Mouse (Mus musculus) stomach, postnatal 0 days (tissue): ENCODE measurements around the gene Tex2. TPM values are rescaled to one million over a fixed set of nuclear protein-coding genes. Genes with fewer than 3 reads are reported as not detected.

ENCODE experiments used
- ATAC-seq: fragments of 200-750 bp; cut with Nextera tagmentation; 2 replicates; pipeline ENCODE4 v1.8.0; 2017; ENCODE audit not compliant: low FRiP score, low TSS enrichment
- DNase-seq: peaks from one replicate; pipeline ENCODE4 v3.0.0-alpha.2; 2016; ENCODE audit warnings: low spot score
- H3K27ac ChIP-seq: fragments of 300-500 bp; sonication (generic); replicated peaks from 2 replicates; pipeline ENCODE4 v1.5.1; 2014; ENCODE audit warnings: mild to moderate bottlenecking, control low read depth
- H3K27me3 ChIP-seq: fragments of 300-500 bp; sonication (generic); 2 replicates; pipeline ENCODE4 v1.6.1; 2014; ENCODE audit warnings: low read length; ENCODE audit not compliant: control insufficient read depth, insufficient read depth
- H3K36me3 ChIP-seq: fragments of 300-500 bp; sonication (generic); 2 replicates; pipeline ENCODE4 v1.6.1; 2014; ENCODE audit warnings: low read length, mixed read lengths; ENCODE audit not compliant: control insufficient read depth, insufficient read depth
- H3K4me1 ChIP-seq: fragments of 300-500 bp; sonication (generic); replicated peaks from 2 replicates; pipeline ENCODE4 v1.6.1; 2014; ENCODE audit warnings: antibody characterized with exemption; ENCODE audit not compliant: control insufficient read depth, insufficient read depth
- H3K4me2 ChIP-seq: fragments of 300-500 bp; sonication (generic); replicated peaks from 2 replicates; pipeline ENCODE4 v1.6.1; 2014; ENCODE audit warnings: low read depth, mild to moderate bottlenecking, control low read depth, moderate library complexity
- H3K4me3 ChIP-seq: fragments of 300-500 bp; sonication (generic); 2 replicates; pipeline ENCODE4 v1.5.1; 2014; ENCODE audit warnings: low read depth, low read length, control low read depth
- H3K9ac ChIP-seq: fragments of 300-500 bp; sonication (generic); 2 replicates; pipeline ENCODE4 v1.6.1; 2014; ENCODE audit warnings: mild to moderate bottlenecking, low read length, control low read depth, mixed read lengths
- H3K9me3 ChIP-seq: fragments of 300-500 bp; sonication (generic); 2 replicates; pipeline ENCODE4 v1.6.1; 2016; ENCODE audit warnings: low read length; ENCODE audit not compliant: control insufficient read depth
- CTCF ChIP-seq: IDR thresholded peaks from 2 replicates; pipeline ENCODE4 v1.5.1; 2016; ENCODE audit warnings: antibody characterized with exemption, low read depth, mild to moderate bottlenecking, moderate library complexity
- EP300 ChIP-seq: optimal IDR thresholded peaks from 2 replicates; pipeline ENCODE3; 2016; ENCODE audit warnings: antibody characterized with exemption
- WGBS: fragments of 180-500 bp; shearing (Covaris S2); extraction: QIAGEN DNeasy Blood & Tissue Kit; methylation state at CpG from one replicate; pipeline ENCODE4 v1.1.7; 2014; 5-methylcytosine and 5-hydroxymethylcytosine counted together
- polyA plus RNA-seq: library from polyadenylated mRNA; unstranded; fragments of >200 nt; fragmentation: Nextera tagmentation; extraction: Ambion mirVana; gene quantifications from 2 replicates; pipeline ENCODE4 v1.2.1, GENCODE M21; 2015

Tex2 gene
- polyA plus RNA-seq, 1 experiment from 2014 or later = 11.6 TPM

- Histone ChIP-seq H3K27ac (no peak overlapping the region), H3K4me3 (no peak overlapping the region), H3K36me3 (no peaks in the 10 kb centered on the region), H3K27me3 (no peaks in the 10 kb centered on the region), H3K4me2 (no peak overlapping the region), H3K9ac (no peak overlapping the region), H3K9me3 (no peaks in the 10 kb centered on the region), H3K4me1 (no peaks in the 10 kb centered on the region)
- DNase-seq (no peak), ATAC-seq (no peak)
- TF ChIP-seq EP300 (no peak), CTCF (no peak)
- WGBS = 66% methylated on average over 5 of the region's 5 CpGs
Measured at GRCm38 (mm10) chr11:106463845-106464244, 149.4 kb downstream of the Tex2 start.

- DNase-seq (no peak), ATAC-seq (no peak)
- Histone ChIP-seq H3K9ac (no peak overlapping the region), H3K9me3 (no peaks in the 10 kb centered on the region), H3K4me1 (no peaks in the 10 kb centered on the region), H3K4me2 (no peak overlapping the region), H3K27me3 (no peaks in the 10 kb centered on the region), H3K4me3 (no peak overlapping the region), H3K36me3 (no peaks in the 10 kb centered on the region), H3K27ac (0 out of 2 replicates have a peak overlapping the region, but pooled peaks have one; percentile 8)
- no peak for TF ChIP-seq EP300
- WGBS = 56% methylated on average over 3 of the region's 3 CpGs
Measured at GRCm38 (mm10) chr11:106462309-106462708, 150.9 kb downstream of the Tex2 start.

- Histone ChIP-seq H3K9me3 (no peaks in the 10 kb centered on the region), H3K27me3 (no peaks in the 10 kb centered on the region), H3K4me1 (no peaks in the 10 kb centered on the region), H3K4me2 (no peak overlapping the region), H3K27ac (no peak overlapping the region), H3K4me3 (no peak overlapping the region), H3K9ac (no peak overlapping the region), H3K36me3 (no peaks in the 10 kb centered on the region)
- DNase-seq = no peak
- 76% methylated on average over 5 of the region's 5 CpGs for WGBS
- TF ChIP-seq EP300 (no peak), CTCF (no peak)
- ATAC-seq = no peak
Measured at GRCm38 (mm10) chr11:106461145-106461932, 151.9 kb downstream of the Tex2 start.

- no peaks in the 10 kb centered on the region for H3K9me3 ChIP-seq
- no peak for ATAC-seq
- H3K27me3 ChIP-seq = no peaks in the 10 kb centered on the region
- no peak overlapping the region for H3K4me2 ChIP-seq
- H3K27ac ChIP-seq = no peak overlapping the region
- no peak for DNase-seq
- H3K36me3 ChIP-seq = no peaks in the 10 kb centered on the region
- no peaks in the 10 kb centered on the region for H3K4me1 ChIP-seq
- H3K4me3 ChIP-seq = no peak overlapping the region
- no peak overlapping the region for H3K9ac ChIP-seq
- no peak for TF ChIP-seq CTCF
- no peak for TF ChIP-seq EP300
- WGBS = 91% methylated on average over 1 of the region's 1 CpGs
Measured at GRCm38 (mm10) chr11:106460671-106461070, 152.6 kb downstream of the Tex2 start.

GRCm38 (mm10) chr11:106458540-106458939 is 154.7 kb downstream of the Tex2 start:
- WGBS = 90% methylated on average over 4 of the region's 4 CpGs
- no peak overlapping the region for H3K27ac ChIP-seq
- no peak for TF ChIP-seq CTCF
- TF ChIP-seq EP300 = no peak

More at GRCm38 (mm10) chr11:106458540-106458939, 154.7 kb downstream of the Tex2 start:
- no peaks in the 10 kb centered on the region for H3K4me1 ChIP-seq
- no peaks in the 10 kb centered on the region for H3K9me3 ChIP-seq
- no peaks in the 10 kb centered on the region for H3K36me3 ChIP-seq
- no peaks in the 10 kb centered on the region for H3K27me3 ChIP-seq
- H3K9ac ChIP-seq = no peak overlapping the region
- no peak overlapping the region for H3K4me3 ChIP-seq
- ATAC-seq = no peak
- DNase-seq = no peak
- H3K4me2 ChIP-seq = no peak overlapping the region

Other genes with a start within 250 kb of the Tex2 start
- 0.23 and 0.41 TPM in 2 replicates for gene Prr29, start 248.0 kb downstream of the Tex2 start, polyA plus RNA-seq
- gene Icam2, start 225.3 kb downstream of the Tex2 start, polyA plus RNA-seq = 12.7 and 13.2 TPM in 2 replicates
- 3.0 and 3.7 TPM in 2 replicates for gene Ern1, start 125.6 kb downstream of the Tex2 start, polyA plus RNA-seq
- gene Pecam1, start 137.2 kb upstream of the Tex2 start, polyA plus RNA-seq = 20.2 and 20.4 TPM in 2 replicates
- gene Milr1, start 137.8 kb upstream of the Tex2 start, polyA plus RNA-seq = 2.2 and 2.8 TPM in 2 replicates
- gene Polg2, start 166.1 kb upstream of the Tex2 start, polyA plus RNA-seq = 8.9 and 10.3 TPM in 2 replicates
- gene Ddx5, start 175.8 kb upstream of the Tex2 start, polyA plus RNA-seq = 175 and 178 TPM in 2 replicates
- gene Cep95, start 175.8 kb upstream of the Tex2 start, polyA plus RNA-seq = 4.9 and 5.7 TPM in 2 replicates